Mouse (Mus musculus): ENCODE measurements around the gene Meis1. TPM values are rescaled to one million over a fixed set of nuclear protein-coding genes. Genes with fewer than 3 reads are reported as not detected.

Gene Meis1
- total RNA-seq, 2 experiments from 2014 or later, result 69.6 to 73.3 TPM

DNA sequence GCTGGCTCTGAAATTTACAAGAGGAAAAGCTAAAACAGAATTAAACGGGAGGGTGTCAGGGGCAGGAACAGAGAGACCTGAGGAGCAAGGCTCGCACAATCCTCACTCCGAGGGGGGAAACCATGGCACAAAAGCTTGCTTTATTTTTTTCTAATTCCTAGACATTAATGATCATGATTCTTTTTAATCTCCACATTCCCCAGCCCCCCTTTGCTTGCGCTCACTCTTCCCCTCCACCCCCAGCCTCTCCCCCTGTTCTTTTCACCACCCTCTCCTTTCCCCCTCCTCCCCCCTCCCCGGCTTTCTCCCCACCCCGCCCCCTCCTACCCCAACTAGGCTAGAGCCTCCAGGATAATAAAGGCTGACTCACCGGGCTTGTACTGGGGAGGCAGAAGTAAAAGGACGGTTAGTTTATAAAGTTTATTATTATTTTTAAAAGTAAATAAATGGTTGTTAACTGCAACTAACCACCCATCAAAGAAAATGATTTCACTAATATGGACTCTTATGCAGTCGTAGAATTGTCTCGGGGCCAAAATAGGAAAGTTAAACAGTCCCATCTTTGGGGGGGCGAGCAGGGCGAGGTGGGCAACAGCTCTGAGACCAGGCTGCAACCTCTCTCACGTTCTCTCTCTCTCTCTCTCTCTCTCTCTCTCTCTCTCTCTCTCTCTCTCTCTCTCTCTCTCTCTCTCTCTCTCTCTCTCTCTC, 139.9 kb downstream of the Meis1 start:
- DNase-seq (ENCODE audit: low spot score in 2 of 2), result no peak

GRCm38 (mm10) chr11:18878016-18878415, 140.8 kb downstream of the Meis1 start:
- no peak for DNase-seq (ENCODE audit: low spot score in 2 of 2)

GRCm38 (mm10) chr11:18877626-18878011, 141.2 kb downstream of the Meis1 start:
- DNase-seq (ENCODE audit: low spot score in 2 of 2), result peak in 1 of 2 experiments; percentile 64

DNA sequence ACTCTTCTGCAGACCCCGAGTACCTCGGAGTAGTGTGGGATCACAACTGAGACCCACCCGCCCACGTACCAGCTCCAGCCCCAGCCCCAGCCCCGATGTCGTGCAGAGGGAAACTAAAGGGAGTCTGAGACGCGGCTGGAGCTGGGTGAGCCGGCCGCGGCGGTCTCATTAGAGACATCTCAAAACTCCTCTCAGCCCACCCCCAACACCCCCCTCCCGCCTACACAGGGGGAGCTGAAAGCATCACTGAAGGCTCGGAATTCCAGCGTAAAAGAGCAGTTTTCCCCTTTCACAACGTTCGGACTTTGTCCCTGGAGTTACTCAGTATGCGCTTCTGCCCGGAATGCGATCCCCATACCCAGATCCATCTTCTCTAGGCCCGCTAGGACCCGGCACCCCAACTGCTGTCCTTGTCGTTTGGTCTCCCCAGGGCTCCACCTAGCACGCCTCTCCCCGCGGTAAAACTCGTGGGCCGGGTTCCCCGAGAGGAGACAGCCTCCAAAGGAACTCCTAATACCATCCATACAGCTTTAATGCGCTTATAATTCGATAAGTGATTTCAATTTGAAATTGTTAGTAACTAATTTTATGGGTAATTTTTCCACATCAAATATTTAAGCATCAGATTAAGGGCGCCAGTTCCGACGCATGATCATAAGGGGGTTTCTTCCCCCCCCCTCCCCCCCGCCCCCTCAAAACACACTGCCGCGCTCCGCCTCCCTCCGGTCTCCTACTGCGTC, 141.7 kb downstream of the Meis1 start:
- no peak for DNase-seq (ENCODE audit: low spot score in 2 of 2)

- no peak for DNase-seq (ENCODE audit: low spot score in 2 of 2)
Measured at GRCm38 (mm10) chr11:18875911-18876885, 142.6 kb downstream of the Meis1 start.

DNA sequence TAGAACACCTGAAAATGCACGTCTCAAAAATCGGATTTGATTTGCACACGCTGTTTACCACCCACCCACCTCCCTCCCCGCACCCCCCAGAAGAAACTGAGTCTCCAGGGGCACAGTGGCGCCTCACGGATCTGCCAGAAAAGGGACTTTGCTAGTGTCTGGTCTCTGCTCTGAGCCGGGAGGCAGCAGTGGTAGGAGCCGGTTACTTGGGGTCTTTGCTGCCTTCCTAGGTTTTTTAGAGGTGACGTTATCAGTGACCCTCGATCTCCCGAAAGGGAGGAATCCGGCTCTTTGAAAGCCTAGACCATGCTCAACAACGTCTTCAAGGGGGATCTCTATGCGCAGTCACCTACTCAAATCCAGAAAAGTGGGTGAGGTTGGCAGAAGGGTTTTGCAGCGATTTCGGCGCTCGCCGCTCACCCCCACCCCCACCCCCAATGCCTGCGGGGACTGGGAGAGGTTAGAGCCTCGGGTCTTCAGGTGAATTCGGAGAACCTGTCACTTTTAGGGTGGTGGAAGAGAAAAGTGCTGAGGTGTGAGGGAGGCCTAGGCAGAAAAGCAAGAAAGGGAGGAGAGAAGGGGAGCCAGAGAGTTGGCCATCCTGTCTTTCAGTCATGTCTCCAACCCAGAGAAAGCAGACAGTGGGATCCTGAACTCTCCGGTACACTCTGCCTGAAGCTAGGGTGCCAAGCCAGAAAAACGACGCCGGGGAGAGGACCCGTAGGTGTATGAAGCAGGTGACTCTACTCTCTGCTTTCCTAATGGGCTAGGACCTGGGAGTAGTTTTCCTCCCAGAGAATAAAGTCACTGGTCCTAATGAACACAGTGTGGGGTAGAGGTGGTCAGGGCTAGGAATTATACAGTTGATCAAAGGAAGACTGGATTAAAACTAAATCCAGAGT, 143.5 kb downstream of the Meis1 start:
- DNase-seq (ENCODE audit: low spot score in 2 of 2), result no peak

DNA sequence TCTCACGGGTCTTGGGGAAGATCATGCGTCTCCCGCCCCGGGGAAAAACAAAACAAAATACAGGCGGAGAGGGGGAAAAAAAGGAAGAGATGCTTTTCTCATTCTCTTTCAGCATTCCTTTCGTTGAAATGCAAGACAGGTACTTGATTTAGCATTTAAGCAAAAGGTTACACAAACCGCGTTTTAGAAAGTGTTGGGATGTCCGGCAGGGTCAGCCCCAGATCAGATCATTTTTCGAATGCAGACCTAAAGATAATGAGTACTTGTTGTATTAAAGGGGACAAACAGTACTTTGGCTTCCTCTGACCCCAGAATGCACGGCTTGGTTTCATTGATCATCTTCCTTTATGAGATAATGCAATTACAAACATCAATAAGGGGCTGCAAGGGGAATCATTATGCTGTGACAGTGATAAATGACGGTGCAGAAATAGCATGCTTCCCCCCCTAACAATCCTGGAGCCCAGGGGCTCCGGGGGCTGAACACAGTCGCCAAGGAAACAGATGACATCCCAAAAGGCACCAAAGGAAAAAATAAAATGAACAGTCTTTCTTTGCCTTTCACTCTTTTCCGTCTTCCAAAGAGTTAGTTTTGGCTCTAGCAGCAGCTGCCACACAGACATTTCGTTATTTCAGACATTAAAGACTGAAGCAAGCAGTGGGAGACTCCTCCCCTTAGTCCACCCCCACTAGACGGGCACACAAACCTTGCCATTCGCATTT, 144.3 kb downstream of the Meis1 start:
- no peak for DNase-seq (ENCODE audit: low spot score in 2 of 2)

- DNase-seq (ENCODE audit: low spot score in 2 of 2), result no peak
Measured at GRCm38 (mm10) chr11:18873451-18874277, 145.1 kb downstream of the Meis1 start.

- DNase-seq (ENCODE audit: low spot score in 2 of 2), result no peak
Measured at GRCm38 (mm10) chr11:18872793-18873192, 146.0 kb downstream of the Meis1 start.

- DNase-seq (ENCODE audit: low spot score in 2 of 2), result no peak
Measured at GRCm38 (mm10) chr11:18872118-18872751, 146.6 kb downstream of the Meis1 start.

DNA sequence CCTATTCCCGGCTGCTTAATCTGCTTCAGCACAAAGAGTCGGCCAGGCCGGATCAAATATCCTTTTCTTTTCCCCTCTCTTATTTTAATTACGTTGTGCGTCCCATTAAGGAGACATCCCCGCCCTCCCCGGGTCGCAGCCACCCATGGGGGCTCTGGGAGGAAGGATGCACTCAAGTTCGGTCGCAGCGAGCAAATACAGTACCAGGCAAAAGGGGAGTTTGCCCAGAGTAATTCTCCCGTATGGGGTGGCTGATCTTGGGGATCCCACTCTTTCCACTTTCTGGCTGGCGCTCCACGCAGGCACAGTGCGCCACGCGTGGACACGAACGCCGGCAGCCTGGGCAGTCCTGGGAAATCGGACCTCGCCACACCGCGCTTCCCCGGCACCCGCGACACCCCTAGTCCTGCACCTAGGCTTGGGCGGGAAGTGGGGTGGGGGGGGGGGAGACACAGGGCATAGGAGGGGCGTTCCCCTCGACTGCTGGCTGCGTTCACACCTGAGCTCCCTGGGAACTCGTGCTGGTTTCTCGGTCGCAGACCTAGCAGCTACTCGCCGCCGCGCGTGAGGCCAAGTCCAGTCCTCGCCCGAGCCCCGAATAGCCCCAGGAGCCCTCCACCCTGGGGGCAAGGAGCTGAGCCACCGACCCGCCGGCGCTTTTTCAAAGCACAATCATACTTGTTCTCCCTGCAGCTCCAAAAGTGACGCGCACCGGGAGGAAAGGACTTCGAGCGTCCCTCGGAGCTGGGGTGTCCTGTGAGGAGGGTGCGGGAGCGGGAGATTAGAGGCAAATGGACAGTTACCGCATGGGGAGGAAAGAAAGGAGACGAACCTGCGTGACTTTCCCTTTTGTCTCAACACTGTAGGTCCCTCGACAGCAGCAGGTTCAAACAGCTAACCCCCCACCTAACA, 147.4 kb downstream of the Meis1 start:
- DNase-seq (ENCODE audit: low spot score in 2 of 2), result peak in 1 of 2 experiments; percentile 33

DNA sequence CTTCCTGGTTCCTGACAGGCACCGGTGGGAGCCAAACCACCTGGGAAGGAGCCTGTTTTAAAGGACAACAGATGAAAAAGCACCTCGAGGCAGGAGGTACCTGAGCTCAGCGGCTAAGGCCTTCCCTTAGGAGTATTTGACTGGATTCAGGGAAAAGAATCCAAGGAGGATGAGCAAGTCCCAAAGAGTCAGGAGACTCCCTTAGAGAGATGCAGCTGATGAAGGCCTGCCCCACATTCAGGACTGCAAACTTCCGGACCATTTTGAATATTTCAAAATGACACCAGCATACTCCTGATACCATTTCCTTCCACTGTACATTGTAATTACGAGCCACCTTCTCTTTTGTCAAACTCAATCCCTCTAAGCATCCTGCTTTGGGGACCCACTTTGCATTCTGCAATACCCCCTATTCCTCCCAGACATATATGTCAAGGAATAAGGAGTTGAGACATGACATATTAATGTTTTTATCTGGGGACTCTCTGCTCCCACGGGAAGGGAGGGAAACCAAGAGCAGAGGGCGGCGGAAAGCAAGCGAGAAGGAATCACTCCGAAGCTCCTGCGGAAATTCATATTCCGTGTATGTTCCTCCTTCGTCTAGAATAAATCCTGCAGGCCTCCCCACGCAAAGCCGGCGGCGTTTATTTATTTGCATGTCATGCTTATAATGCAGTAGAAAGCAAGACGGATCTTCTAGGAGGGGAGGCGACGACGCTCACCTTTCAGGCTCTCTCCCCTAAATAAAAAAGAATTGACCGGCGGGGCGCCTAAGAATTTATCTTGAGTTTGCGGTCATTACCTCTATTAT, 148.5 kb downstream of the Meis1 start:
- DNase-seq (ENCODE audit: low spot score in 2 of 2), result no peak

GRCm38 (mm10) chr11:18869429-18869969, 149.3 kb downstream of the Meis1 start:
- DNase-seq (ENCODE audit: low spot score in 2 of 2), result no peak

DNA sequence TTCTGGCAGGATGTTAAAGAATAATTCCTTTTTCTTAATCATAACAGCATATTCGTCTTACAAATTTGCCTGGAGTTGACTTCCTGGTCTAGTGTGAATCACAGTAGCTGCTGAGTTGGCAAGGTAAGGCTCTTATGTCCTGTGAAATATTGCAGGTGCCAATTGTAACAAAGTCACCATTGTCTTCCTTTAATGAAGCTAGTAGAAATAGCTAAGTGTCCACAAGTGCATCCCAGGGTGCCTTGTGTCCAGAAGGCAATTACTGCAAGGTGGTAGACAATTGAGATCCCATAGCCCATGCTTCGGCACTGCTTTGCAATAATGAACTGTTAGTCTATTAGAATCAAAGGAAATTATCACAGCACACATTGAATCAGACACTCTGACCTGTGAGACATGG, 151.1 kb downstream of the Meis1 start:
- no peak for DNase-seq (ENCODE audit: low spot score in 2 of 2)

- DNase-seq (ENCODE audit: low spot score in 2 of 2), result no peak
Measured at GRCm38 (mm10) chr11:18866198-18866836, 152.5 kb downstream of the Meis1 start.

- no peak for DNase-seq (ENCODE audit: low spot score in 2 of 2)
Measured at GRCm38 (mm10) chr11:18850772-18851171, 168.0 kb downstream of the Meis1 start.
